In genomic region chr12:55463087-55463486, GRCm38 (mm10) we compare ENCODE assay signal across 11 mouse cellular contexts. TPM values are rescaled to one million over a fixed set of nuclear protein-coding genes. Genes with fewer than 3 reads are reported as not detected.
DNase-seq lines count a peak whose midpoint lies in the region; ATAC-seq lines count a peak whose summit lies in the region.
"Had no signal": no experiment of that assay in that cellular context is flagged by ENCODE, and none has a peak within 500 bp of the region (broad histone marks: within the 10 kb centered on the region; RNA-seq: fewer than 3 reads in every experiment).

No protein-coding gene starts in this region.

- peak overlapping the region; percentile 96; the same call in 1 of the 2 replicates for H3K27ac ChIP-seq in lung, embryonic 16.5 days (ENCODE audit: low read length)
- H3K27ac ChIP-seq in embryonic facial prominence, embryonic 13.5 days = peak overlapping the region; percentile 95
- H3K27ac ChIP-seq in stomach, embryonic 14.5 days (ENCODE audit: low read length) = peak overlapping the region; percentile 53; the same call in 1 of the 2 replicates

- no peak for ATAC-seq in lung, embryonic 16.5 days (ENCODE audit: low read depth)
- ATAC-seq in embryonic facial prominence, embryonic 13.5 days (ENCODE audit: insufficient number of reproducible peaks, insufficient read depth, low FRiP score, low TSS enrichment, low read depth) = no peak
- ATAC-seq in stomach, embryonic 14.5 days (ENCODE audit: insufficient number of reproducible peaks, insufficient read depth, low FRiP score, low read depth) = no peak

- no peaks in the 10 kb centered on the region for H3K9me3 ChIP-seq in lung, embryonic 16.5 days (ENCODE audit: control insufficient read depth, low read length)
- no peaks in the 10 kb centered on the region for H3K9me3 ChIP-seq in embryonic facial prominence, embryonic 13.5 days
- H3K9me3 ChIP-seq in stomach, embryonic 14.5 days (ENCODE audit: control insufficient read depth, low read depth, low read length) = no peaks in the 10 kb centered on the region
- H3K9me3 ChIP-seq: heart, embryonic 13.5 days had no signal

- no peaks in the 10 kb centered on the region for H3K27me3 ChIP-seq in lung, embryonic 16.5 days (ENCODE audit: control insufficient read depth, insufficient read depth, low read depth, low read length)
- H3K27me3 ChIP-seq in embryonic facial prominence, embryonic 13.5 days = no peaks in the 10 kb centered on the region
- H3K27me3 ChIP-seq in stomach, embryonic 14.5 days (ENCODE audit: control insufficient read depth, insufficient read depth, low read length) = no peaks in the 10 kb centered on the region
- H3K27me3 ChIP-seq: heart, embryonic 13.5 days had no signal

- WGBS in lung, embryonic 16.5 days = 75% methylated on average over 5 of the region's 5 CpGs
- WGBS in embryonic facial prominence, embryonic 13.5 days = 77% methylated on average over 5 of the region's 5 CpGs
- 88% methylated on average over 5 of the region's 5 CpGs for WGBS in stomach, embryonic 14.5 days

- DNase-seq in cerebellum, adult 11-12 months = peak; percentile 42
- DNase-seq in cerebellum, postnatal 4 days (ENCODE audit: low spot score in 2 of 2) = no peak
- DNase-seq in lung, postnatal 10 days = no peak
- DNase-seq in spleen, postnatal 14 days (ENCODE audit: low spot score in 2 of 2) = no peak
- DNase-seq in adrenal gland, adult (ENCODE audit: inconsistent age in 2 of 2, low spot score in 1 of 2) = no peak
- DNase-seq: kidney, adult 11 months; lung, postnatal 4 days had no signal

- H3K36me3 ChIP-seq in lung, embryonic 16.5 days (ENCODE audit: control insufficient read depth, insufficient read depth, low read length) = no peaks in the 10 kb centered on the region
- H3K36me3 ChIP-seq in embryonic facial prominence, embryonic 13.5 days = no peaks in the 10 kb centered on the region
- no peaks in the 10 kb centered on the region for H3K36me3 ChIP-seq in stomach, embryonic 14.5 days (ENCODE audit: control insufficient read depth, insufficient read depth, low read length)
- H3K36me3 ChIP-seq: heart, embryonic 13.5 days had no signal

- no peak overlapping the region for H3K4me3 ChIP-seq in lung, embryonic 16.5 days (ENCODE audit: low read length)
- no peak overlapping the region for H3K4me3 ChIP-seq in embryonic facial prominence, embryonic 13.5 days
- H3K4me3 ChIP-seq in stomach, embryonic 14.5 days (ENCODE audit: low read depth, low read length) = no peak overlapping the region
- H3K4me3 ChIP-seq: heart, embryonic 13.5 days had no signal

- no peak overlapping the region for H3K9ac ChIP-seq in lung, embryonic 16.5 days (ENCODE audit: low read length)
- no peak overlapping the region for H3K9ac ChIP-seq in embryonic facial prominence, embryonic 13.5 days
- no peak overlapping the region for H3K9ac ChIP-seq in stomach, embryonic 14.5 days (replicated peaks; ENCODE audit: low read depth, low read length)

- H3K4me1 ChIP-seq in lung, embryonic 16.5 days (replicated peaks; ENCODE audit: control insufficient read depth, insufficient read depth, low read length) = peaks cover 71% of the 10 kb centered on the region
- peaks cover 70% of the 10 kb centered on the region for H3K4me1 ChIP-seq in embryonic facial prominence, embryonic 13.5 days
- H3K4me1 ChIP-seq in stomach, embryonic 14.5 days (ENCODE audit: control insufficient read depth, insufficient read depth, low read length) = peaks cover 51% of the 10 kb centered on the region

- H3K4me2 ChIP-seq in lung, embryonic 16.5 days (ENCODE audit: low read depth, low read length) = no peak overlapping the region
- no peak overlapping the region for H3K4me2 ChIP-seq in embryonic facial prominence, embryonic 13.5 days
- no peak overlapping the region for H3K4me2 ChIP-seq in stomach, embryonic 14.5 days (replicated peaks; ENCODE audit: low read depth, low read length)

RNA-seq across cellular contexts. Expression of gene Nfkbia, which starts 29.4 kb away (rescaled TPM):
- polyA plus RNA-seq in lung, embryonic 16.5 days (2015; fragmentation: Nextera tagmentation; extraction: Ambion mirVana) = 130 and 136 TPM in 2 replicates
- 117 and 126 TPM in 2 replicates for polyA plus RNA-seq in embryonic facial prominence, embryonic 13.5 days (2015; fragmentation: Nextera tagmentation; extraction: Ambion mirVana)
- 91.8 and 95.4 TPM in 2 replicates for polyA plus RNA-seq in stomach, embryonic 14.5 days (2014; fragmentation: Nextera tagmentation; extraction: Ambion mirVana)
